Mouse (Mus musculus) CD4-positive, CD25-positive, alpha-beta regulatory T cell, adult 4 months (primary cell): Measurements from ENCODE around the gene Camk1d. TPM values are rescaled to one million over a fixed set of nuclear protein-coding genes. Genes with fewer than 3 reads are reported as not detected.

Experiments
- ATAC-seq: one replicate; pipeline ENCODE4 v1.8.0; 2017
- polyA plus RNA-seq, 2 experiments: library from polyadenylated mRNA; unstranded; fragments of 100-300 nt; shearing (Covaris generic); gene quantifications; one replicate each; pipeline ENCODE4 v1.2.1; 2017

Gene Camk1d
- polyA plus RNA-seq, 2 experiments from 2014 or later, result 9.7 to 10.1 TPM

GRCm38 (mm10) chr2:5658000-5658399, 56.3 kb downstream of the Camk1d start:
- no peak for ATAC-seq

DNA sequence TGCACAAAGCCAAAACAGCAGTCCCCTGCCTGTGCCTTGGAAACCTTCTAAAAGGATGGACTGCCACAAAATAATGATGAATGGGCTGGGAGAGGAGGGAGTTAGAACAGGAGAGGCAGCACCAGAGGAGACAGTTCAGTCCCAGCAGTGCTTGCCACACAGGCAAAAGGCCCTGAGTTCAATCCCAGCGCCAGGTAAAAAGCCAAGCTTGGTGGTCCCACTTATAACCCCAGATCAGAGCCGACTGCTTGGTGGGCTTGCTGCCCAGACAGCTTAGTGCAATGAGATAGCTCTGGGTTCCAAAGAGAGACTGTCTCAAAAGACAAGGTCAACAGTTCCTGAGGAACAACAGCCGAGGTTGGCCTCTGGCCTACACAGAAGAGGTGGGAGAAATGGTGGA, 58.0 kb downstream of the Camk1d start:
- ATAC-seq, result no peak

DNA sequence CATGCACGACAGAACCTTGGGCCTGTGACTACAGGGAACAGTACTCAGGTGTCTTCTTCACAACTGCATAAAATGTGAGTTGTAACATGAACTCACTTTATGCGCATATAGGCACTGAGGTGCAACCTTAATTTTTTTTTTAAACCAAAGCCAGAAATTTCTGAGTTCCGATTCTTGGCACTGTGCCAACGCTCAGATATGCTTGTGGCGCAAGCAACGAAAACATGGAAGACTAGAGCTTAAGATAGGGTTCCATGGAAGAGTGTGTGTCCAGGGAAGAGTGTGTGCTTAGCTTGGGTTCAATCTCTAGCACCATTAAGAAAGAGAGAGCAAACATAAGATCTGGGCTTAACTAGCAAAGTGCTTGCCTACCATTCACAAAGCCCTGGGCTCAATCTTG, 62.2 kb downstream of the Camk1d start:
- no peak for ATAC-seq

DNA sequence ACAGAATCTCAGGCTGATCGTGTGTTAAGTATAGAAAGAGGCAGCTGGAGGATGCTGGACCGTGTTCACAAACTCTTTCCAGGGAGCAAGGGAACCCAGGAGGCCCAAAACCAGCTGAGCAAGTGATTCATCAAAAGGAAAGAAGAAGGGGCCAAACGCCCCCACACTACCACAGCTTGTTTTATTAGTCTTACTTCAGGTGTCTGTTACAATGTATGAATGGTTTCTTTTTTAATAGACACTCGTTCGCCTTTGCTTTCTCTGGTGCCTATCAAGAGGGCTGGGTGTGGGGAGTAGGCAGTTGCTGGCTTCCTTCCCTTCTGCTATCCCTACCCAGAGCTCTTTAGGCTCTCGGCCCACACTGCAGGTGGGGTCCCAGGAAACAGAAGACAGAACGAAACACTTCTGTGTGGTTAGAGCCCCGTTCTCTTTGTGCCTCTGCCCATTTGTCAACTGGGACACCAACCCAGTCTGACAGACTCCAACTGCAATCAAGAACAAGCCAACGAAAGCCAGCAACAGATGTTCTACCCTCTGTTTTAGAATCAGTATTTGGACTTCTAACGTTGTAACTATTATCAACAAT, 62.9 kb downstream of the Camk1d start:
- ATAC-seq, result peak; percentile 43

- ATAC-seq, result no peak
Measured at GRCm38 (mm10) chr2:5649226-5649625, 65.1 kb downstream of the Camk1d start.

DNA sequence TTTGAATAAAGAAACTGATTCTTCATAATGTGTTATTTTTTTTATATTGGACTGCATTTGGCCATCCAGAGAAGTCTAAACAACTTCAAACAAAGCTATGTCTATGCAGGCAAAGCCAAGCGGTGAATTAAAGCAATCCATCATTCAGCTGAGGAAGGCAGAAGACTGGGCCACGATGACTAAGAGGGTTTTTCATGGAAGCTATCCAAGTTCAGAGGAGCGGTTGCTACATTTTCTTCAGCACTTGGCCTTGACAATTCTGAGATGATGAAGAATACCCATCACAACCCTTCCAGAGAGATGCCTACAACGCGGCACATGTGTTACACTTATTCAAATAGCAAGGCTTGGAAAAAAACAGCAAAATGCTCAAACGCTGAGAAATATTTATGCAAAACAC, 65.6 kb downstream of the Camk1d start:
- no peak for ATAC-seq

GRCm38 (mm10) chr2:5646322-5646721, 68.0 kb downstream of the Camk1d start:
- ATAC-seq, result no peak

DNA sequence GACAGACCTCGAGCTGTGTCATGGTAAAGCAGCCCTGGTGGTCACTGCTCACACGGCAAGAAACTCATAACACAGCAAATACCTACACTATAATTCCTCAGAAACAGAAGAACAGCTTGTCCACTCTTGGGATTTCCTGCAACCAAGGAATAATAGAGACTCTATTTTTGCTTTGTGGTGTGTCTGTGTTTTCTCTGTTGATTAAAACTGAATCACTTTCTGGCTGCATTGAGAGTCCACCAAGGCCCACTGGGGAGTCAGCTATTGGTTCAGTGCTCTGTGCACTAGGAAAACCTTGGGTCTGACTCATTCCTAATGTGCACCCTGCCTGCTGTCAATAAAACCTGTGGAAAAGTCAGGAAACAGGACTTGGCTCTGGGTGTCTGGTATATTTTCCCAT, 68.7 kb downstream of the Camk1d start:
- ATAC-seq, result no peak

DNA sequence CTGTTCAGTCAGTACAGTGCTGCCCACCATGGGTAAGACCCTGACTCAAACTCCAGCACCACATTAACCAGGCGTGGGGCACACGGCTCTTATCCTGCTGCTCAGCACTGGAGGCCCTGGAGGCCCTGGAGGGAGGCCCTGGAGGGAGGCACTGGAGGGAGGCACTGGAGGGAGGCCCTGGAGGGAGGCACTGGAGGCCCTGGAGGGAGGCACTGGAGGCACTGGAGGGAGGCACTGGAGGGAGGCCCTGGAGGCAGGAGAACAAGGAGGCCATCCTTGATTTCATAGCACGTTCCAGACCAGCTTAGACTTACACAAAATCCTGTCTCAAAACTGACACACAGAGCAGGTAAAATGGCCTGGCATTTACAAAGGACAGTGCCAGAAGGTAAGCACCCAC, 70.4 kb downstream of the Camk1d start:
- no peak for ATAC-seq

- ATAC-seq, result no peak
Measured at GRCm38 (mm10) chr2:5643226-5643625, 71.1 kb downstream of the Camk1d start.

DNA sequence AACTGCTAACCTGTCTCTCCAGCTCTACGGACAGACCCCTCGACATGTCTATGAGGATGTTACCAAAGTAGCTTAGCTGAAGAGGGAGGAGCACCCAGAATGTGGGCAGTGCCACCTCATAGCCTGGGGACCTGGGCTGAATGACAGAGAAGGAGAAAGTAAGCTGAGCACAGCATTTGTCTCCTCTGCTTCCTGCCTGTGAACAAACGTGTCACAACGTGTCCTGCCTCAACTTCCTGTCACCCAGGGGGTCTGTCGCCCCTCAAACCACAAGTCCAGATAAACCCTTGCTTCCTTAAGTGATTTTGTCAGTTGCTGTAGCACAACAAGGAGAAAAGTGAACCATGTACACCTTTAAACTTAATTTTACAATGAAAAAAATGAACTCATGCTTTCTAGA, 71.7 kb downstream of the Camk1d start:
- ATAC-seq, result peak; percentile 98

DNA sequence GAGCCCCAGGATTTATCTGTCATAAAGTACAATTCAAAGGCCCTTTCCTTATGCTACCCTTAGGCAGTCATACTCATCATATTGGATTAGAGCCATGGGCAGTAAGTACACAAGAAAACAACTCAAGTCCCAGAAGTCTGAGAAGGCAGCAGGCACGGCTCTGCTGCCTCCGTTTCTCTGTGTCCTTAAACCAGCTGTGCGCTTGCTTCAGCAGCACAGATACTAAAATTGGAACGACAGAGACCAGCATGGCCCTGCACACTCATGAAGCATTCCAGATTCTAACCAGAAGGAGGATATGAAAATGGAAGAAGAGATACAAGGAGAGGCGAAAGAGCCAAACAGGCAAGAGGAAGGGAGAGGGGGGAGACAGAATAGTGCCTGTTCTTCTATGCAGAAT, 72.6 kb downstream of the Camk1d start:
- no peak for ATAC-seq

DNA sequence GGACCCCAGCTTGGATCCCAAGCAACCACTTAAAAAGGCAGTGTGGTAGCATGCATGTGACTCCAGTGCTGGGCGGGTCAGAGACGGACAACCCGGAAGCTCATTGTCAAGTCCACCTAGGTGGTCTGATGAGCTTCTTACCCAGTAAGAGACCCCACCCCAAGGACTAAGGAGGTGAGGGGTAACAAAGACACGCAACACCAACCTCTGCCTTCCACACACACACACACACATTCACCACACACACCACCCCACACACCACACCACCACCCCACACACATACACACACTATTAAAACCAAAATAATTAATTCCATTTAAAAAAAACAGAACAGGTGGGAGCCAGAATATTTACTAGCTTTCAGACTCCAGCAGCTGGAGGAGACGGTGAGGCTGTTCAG, 73.7 kb downstream of the Camk1d start:
- ATAC-seq, result no peak

DNA sequence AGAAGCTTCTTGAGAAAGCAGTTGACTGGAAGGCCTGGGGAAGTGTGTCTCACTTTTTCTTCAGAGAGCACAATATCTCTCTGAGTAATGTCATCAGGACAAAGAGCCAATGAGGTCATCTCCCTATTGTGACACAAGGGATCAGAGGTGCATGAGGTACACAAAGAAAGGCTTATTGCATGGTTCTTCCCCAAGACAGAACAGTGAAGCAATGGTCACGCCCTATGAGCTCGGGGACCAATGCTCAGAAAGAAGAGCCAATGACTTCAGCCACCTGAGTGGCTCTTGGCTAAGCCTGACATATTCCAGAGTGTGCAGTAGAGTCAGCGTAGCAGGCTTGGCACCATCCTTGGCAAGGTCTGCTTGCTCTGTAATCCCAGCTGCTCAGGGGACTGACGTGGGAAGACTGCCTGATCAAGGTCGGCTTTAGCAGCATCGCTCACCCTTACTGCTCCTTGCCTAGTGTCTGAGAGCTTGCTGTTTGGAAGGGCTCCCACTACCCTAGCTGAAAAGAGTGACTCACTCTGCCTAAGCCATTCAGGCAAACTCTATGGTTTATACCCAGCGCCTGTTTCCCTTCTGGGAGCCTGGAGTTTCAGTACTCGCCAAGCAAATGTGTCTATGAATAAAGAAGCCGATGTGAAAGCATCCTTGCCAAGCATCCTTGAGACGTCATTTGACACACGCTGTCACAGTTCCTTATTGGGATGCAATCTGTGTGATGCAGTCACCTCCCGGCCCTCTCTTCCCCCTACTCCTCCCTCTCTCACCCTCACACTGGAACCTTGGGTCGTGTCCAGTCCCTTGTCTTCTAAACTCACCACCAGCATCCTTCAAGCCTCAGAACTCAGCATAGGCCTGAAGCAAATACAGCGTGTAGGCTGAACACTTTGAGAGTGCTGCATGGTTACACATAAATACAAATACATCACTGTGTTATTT, 77.2 kb downstream of the Camk1d start:
- no peak for ATAC-seq

- no peak for ATAC-seq
Measured at GRCm38 (mm10) chr2:5632355-5632684, 82.0 kb downstream of the Camk1d start.

GRCm38 (mm10) chr2:5631676-5632354, 82.5 kb downstream of the Camk1d start:
- ATAC-seq, result no peak

DNA sequence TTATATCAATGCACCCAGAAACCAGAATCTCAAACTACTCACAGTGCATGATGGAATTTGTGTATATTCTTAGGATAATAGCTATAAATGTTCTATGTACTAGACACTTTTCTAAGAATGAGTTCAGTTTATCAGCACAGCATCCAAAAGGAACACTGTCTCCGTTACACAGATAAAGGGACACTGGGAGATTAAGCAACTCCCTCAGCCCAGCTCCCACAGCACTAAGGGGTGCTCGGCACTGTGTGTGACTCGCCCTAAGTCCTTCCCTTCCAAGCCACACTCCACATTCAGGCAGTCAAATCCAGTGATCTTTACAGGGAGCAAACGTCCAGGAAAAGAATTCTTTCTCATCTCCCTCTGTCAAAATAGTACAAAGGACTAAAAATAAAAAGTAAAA, 83.6 kb downstream of the Camk1d start:
- ATAC-seq, result no peak

DNA sequence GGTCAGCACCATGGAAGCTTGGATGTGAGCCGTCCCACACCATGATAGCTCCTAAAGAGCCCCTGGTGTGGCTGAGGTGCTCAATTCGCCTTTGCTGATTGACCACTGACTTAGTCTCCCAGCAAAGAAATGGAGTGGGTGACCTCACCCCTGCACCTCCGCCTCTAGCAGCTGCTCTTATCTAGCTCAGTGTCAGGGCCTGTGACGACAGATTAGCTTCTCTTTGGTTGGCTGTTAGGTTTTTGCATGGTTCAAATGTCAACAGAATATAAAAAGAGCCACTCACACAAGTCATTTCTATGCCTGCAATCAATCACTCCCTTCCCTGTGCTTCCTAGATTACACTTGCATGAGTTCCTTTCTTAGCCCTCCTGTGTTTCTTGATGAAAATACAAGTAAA, 89.9 kb downstream of the Camk1d start:
- no peak for ATAC-seq

GRCm38 (mm10) chr2:5618361-5618896, 95.9 kb downstream of the Camk1d start:
- no peak for ATAC-seq

GRCm38 (mm10) chr2:5614896-5615295, 99.4 kb downstream of the Camk1d start:
- ATAC-seq, result peak; percentile 67

- ATAC-seq, result peak; percentile 10
Measured at GRCm38 (mm10) chr2:5614308-5614705, 100.0 kb downstream of the Camk1d start.

DNA sequence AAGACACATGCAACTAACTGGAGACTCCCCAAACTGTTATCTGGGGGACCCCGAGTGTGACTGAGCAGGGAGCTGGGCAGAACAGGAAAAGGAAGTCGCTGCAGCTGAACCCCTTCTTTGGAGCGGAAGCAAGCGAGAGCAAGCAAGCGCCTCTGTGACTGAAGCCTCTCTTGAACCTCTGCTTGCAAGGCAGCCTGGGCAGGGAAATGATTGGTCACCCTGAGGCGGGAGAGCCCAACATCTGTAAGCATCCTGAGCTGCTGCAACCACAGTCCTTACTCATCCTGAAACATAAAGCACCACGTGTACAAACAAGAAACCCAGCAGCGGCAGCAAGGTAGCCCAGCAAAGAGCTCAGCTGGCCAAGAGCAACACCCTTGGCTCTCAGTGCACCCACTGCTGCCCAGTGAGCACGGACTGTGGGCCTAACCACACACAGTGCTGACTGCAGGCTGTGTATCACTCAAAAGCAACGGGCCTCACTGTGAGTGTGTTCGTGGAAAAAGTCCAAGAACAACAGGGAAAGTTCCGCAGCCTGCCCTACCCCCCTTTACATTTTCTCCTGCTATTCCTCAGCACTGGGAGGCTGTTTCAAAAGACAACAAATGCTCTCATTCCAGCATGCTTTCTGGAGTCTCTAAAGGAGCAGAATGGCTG, 100.5 kb downstream of the Camk1d start:
- peak; percentile 75 for ATAC-seq

DNA sequence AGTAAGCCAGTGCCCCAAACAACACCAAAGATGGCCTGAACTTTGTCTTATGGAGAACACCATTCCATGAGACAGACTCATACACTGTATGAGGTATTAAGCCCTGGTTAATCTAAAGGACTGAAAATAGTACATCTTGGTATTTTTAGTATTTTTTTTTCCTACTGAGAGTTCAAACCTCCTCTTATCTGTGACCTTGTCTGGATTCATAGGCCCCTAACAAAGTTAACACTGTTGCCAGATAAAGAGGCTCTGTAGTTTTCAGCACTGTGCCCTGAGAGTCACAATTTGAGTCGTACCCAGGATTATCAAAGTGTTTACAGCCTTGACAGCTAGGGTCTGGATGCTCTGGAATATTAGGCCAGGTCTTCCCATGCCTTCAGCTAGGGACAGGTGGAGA, 102.7 kb downstream of the Camk1d start:
- ATAC-seq, result no peak
